Mouse (Mus musculus) embryonic facial prominence, embryonic 11.5 days (tissue): Measurements from ENCODE around the gene Klhl26. TPM values are rescaled to one million over a fixed set of nuclear protein-coding genes. Genes with fewer than 3 reads are reported as not detected.
A peak's percentile ranks its signal among the peaks of the same experiment; 100 is the strongest.

ENCODE experiments used
- ATAC-seq: fragments of 200-750 bp; cut with Nextera tagmentation; replicated peaks from 2 replicates; pipeline ENCODE4 v1.8.0; 2017; ENCODE audit warnings: low read depth; ENCODE audit not compliant: insufficient number of reproducible peaks, low FRiP score, low TSS enrichment
- DNase-seq: peaks from one replicate; pipeline ENCODE4 v3.0.0-alpha.2; 2015; ENCODE audit warnings: low spot score
- H3K27ac ChIP-seq: fragments of 300-500 bp; sonication (generic); replicated peaks from 2 replicates; pipeline ENCODE4 v1.5.1; 2014; ENCODE audit warnings: mild to moderate bottlenecking, low read depth, low read length, control low read depth
- H3K27me3 ChIP-seq: fragments of 300-500 bp; sonication (generic); 2 replicates; pipeline ENCODE4 v1.6.1; 2014; ENCODE audit warnings: mild to moderate bottlenecking, low read length, moderate library complexity, mixed read lengths; ENCODE audit not compliant: control insufficient read depth, insufficient read depth
- H3K36me3 ChIP-seq: fragments of 300-500 bp; sonication (generic); replicated peaks from 2 replicates; pipeline ENCODE4 v1.6.1; 2014; ENCODE audit warnings: low read depth, mild to moderate bottlenecking, low read length, moderate library complexity, mixed read lengths; ENCODE audit not compliant: control insufficient read depth, insufficient read depth
- H3K4me1 ChIP-seq: fragments of 300-500 bp; sonication (generic); 2 replicates; pipeline ENCODE4 v1.6.1; 2014; ENCODE audit warnings: low read length, mixed read lengths; ENCODE audit not compliant: control insufficient read depth, insufficient read depth
- H3K4me2 ChIP-seq: fragments of 300-500 bp; sonication (generic); 2 replicates; pipeline ENCODE4 v1.6.1; 2014; ENCODE audit warnings: low read depth, mild to moderate bottlenecking, control low read depth, low read length, moderate library complexity
- H3K4me3 ChIP-seq: fragments of 300-500 bp; sonication (generic); 2 replicates; pipeline ENCODE4 v1.5.1; 2014; ENCODE audit warnings: low read depth, low read length, control low read depth
- H3K9ac ChIP-seq: fragments of 300-500 bp; sonication (generic); replicated peaks from 2 replicates; pipeline ENCODE4 v1.6.1; 2014; ENCODE audit warnings: mild to moderate bottlenecking, control low read depth, low read length
- H3K9me3 ChIP-seq: fragments of 300-500 bp; sonication (generic); replicated peaks from 2 replicates; pipeline ENCODE4 v1.6.1; 2016; ENCODE audit warnings: mild to moderate bottlenecking, low read length, inconsistent platforms, mixed read lengths; ENCODE audit not compliant: control insufficient read depth
- WGBS: fragments of 180-500 bp; shearing (Covaris S2); extraction: QIAGEN DNeasy Blood & Tissue Kit; methylation state at CpG from one replicate; pipeline ENCODE4 v1.1.7; 2014; 5-methylcytosine and 5-hydroxymethylcytosine counted together
- polyA plus RNA-seq: library from polyadenylated mRNA; unstranded; fragments of >200 nt; fragmentation: Nextera tagmentation; extraction: Ambion mirVana; gene quantifications from 2 replicates; pipeline ENCODE4 v1.2.1, GENCODE M21; 2014

Klhl26 gene
- polyA plus RNA-seq, 1 experiment from 2014 or later, result 17.9 TPM

GRCm38 (mm10) chr8:70477269-70477982, 658 bp upstream of the Klhl26 start:
- Histone ChIP-seq H3K4me3 (peak overlapping the region; percentile 83), H3K9me3 (no peaks in the 10 kb centered on the region), H3K9ac (no peak overlapping the region), H3K36me3 (no peaks in the 10 kb centered on the region), H3K27me3 (no peaks in the 10 kb centered on the region), H3K4me2 (peak overlapping the region; percentile 82; the same call in 1 of the 2 replicates), H3K27ac (no peak overlapping the region), H3K4me1 (no peaks in the 10 kb centered on the region)
- DNase-seq, result peak; percentile 70
- ATAC-seq, result peak; percentile 39
- WGBS, result under 1% methylated on average over 21 of the region's 21 CpGs

GRCm38 (mm10) chr8:70471856-70472255, 4.9 kb downstream of the Klhl26 start:
- DNase-seq, result no peak
- Histone ChIP-seq H3K36me3 (no peaks in the 10 kb centered on the region), H3K9me3 (no peaks in the 10 kb centered on the region), H3K27ac (no peak overlapping the region), H3K4me1 (no peaks in the 10 kb centered on the region), H3K9ac (no peak overlapping the region), H3K4me3 (no peak overlapping the region), H3K27me3 (no peaks in the 10 kb centered on the region), H3K4me2 (no peak overlapping the region)
- WGBS, result 97% methylated on average over 7 of the region's 7 CpGs
- no peak for ATAC-seq

- H3K27me3 ChIP-seq, result no peaks in the 10 kb centered on the region
- H3K27ac ChIP-seq, result no peak overlapping the region
- no peak overlapping the region for H3K4me3 ChIP-seq
- H3K36me3 ChIP-seq, result no peaks in the 10 kb centered on the region
- H3K4me1 ChIP-seq, result no peaks in the 10 kb centered on the region
- H3K9ac ChIP-seq, result no peak overlapping the region
- ATAC-seq (no peak), DNase-seq (no peak)
- WGBS, result 68% methylated on average over 2 of the region's 2 CpGs
- H3K4me2 ChIP-seq, result no peak overlapping the region
- no peaks in the 10 kb centered on the region for H3K9me3 ChIP-seq
Observed at GRCm38 (mm10) chr8:70469938-70470337, 6.8 kb downstream of the Klhl26 start.

- Histone ChIP-seq H3K4me1 (no peaks in the 10 kb centered on the region), H3K27ac (no peak overlapping the region), H3K9ac (no peak overlapping the region), H3K27me3 (no peaks in the 10 kb centered on the region), H3K36me3 (no peaks in the 10 kb centered on the region), H3K4me3 (no peak overlapping the region), H3K4me2 (no peak overlapping the region), H3K9me3 (no peaks in the 10 kb centered on the region)
- ATAC-seq (no peak), DNase-seq (no peak)
- 55% methylated on average over 10 of the region's 10 CpGs for WGBS
Observed at GRCm38 (mm10) chr8:70469295-70469916, 7.4 kb downstream of the Klhl26 start.

- Histone ChIP-seq H3K9ac (no peak overlapping the region), H3K36me3 (no peaks in the 10 kb centered on the region), H3K27me3 (no peaks in the 10 kb centered on the region), H3K4me1 (no peaks in the 10 kb centered on the region), H3K27ac (no peak overlapping the region), H3K4me3 (no peak overlapping the region), H3K9me3 (no peaks in the 10 kb centered on the region), H3K4me2 (no peak overlapping the region)
- DNase-seq (no peak), ATAC-seq (no peak)
- WGBS, result 89% methylated on average over 4 of the region's 4 CpGs
Observed at GRCm38 (mm10) chr8:70468733-70469132, 8.0 kb downstream of the Klhl26 start.

- Histone ChIP-seq H3K4me3 (no peak overlapping the region), H3K9me3 (no peaks in the 10 kb centered on the region), H3K9ac (no peak overlapping the region), H3K27ac (no peak overlapping the region), H3K4me2 (no peak overlapping the region), H3K4me1 (no peaks in the 10 kb centered on the region), H3K36me3 (no peaks in the 10 kb centered on the region), H3K27me3 (no peaks in the 10 kb centered on the region)
- DNase-seq, result no peak
- ATAC-seq, result no peak
- WGBS, result 75% methylated on average over 1 of the region's 1 CpGs
Observed at GRCm38 (mm10) chr8:70467907-70468306, 8.9 kb downstream of the Klhl26 start.

- no peak for DNase-seq
- Histone ChIP-seq H3K4me3 (no peak overlapping the region), H3K27me3 (no peaks in the 10 kb centered on the region), H3K4me1 (no peaks in the 10 kb centered on the region), H3K9me3 (no peaks in the 10 kb centered on the region), H3K36me3 (no peaks in the 10 kb centered on the region), H3K4me2 (no peak overlapping the region), H3K27ac (0 out of 2 replicates have a peak overlapping the region, but pooled peaks have one; percentile 20), H3K9ac (no peak overlapping the region)
- no peak for ATAC-seq
- 58% methylated on average over 5 of the region's 5 CpGs for WGBS
Observed at GRCm38 (mm10) chr8:70467229-70467725, 9.5 kb downstream of the Klhl26 start.

GRCm38 (mm10) chr8:70466771-70467170, 10.0 kb downstream of the Klhl26 start:
- H3K4me3 ChIP-seq, result no peak overlapping the region
- H3K36me3 ChIP-seq, result no peaks in the 10 kb centered on the region
- no peak overlapping the region for H3K9ac ChIP-seq
- ATAC-seq, result no peak
- H3K4me2 ChIP-seq, result no peak overlapping the region
- H3K27me3 ChIP-seq, result no peaks in the 10 kb centered on the region
- DNase-seq, result no peak
- H3K4me1 ChIP-seq, result no peaks in the 10 kb centered on the region
- 56% methylated on average over 11 of the region's 11 CpGs for WGBS
- H3K9me3 ChIP-seq, result no peaks in the 10 kb centered on the region
- H3K27ac ChIP-seq, result 0 out of 2 replicates have a peak overlapping the region, but pooled peaks have one; percentile 20
